Mouse (Mus musculus): ENCODE measurements around the gene Dcaf6. TPM values are rescaled to one million over a fixed set of nuclear protein-coding genes. Genes with fewer than 3 reads are reported as not detected.

Dcaf6 gene
- 14.6 and 20.6 TPM in 2 replicates for polyA plus RNA-seq (2012; rRNA removed)
- 13.5 and 15.2 TPM in 2 replicates for polyA plus RNA-seq (2014; fragmentation: Nextera tagmentation; extraction: Ambion mirVana)

DNA sequence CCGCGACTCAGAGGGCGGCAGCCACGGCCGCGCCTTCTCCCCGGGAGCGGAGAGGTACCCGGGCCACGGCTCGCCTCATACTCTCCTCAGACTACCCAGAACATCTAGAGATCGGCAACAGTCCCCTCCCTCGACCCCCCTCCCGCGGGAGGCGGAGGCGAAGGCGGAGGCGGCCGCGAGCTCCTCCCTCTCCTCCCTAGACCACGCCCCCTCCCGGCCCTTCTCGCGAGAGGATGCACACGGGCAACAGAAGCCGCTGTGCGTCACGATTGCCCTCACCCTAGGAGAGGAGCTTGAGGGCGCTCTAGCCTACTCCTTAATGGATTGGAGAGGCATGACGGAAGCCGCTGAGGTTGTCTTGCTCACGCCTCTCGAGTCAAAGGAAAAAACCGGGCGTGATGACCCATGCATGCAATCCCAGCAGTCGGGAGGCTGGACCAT, at the start of gene Dcaf6, which contains the start of gene Mpc2:
TSS of gene Dcaf6 (minus strand) at position 116 of the 441 bp plus-strand sequence.
TSS of gene Mpc2 (plus strand) at position 278 of the 441 bp plus-strand sequence.
- Histone ChIP-seq H3K9ac (replicated peaks) (peak within 1 kb of the TSS; percentile 99), H3K4me2 (ENCODE audit: low read depth) (peak within 1 kb of the TSS; percentile 88), H3K27ac (peak within 1 kb of the TSS; percentile 97), H3K36me3 (replicated peaks; ENCODE audit: control insufficient read depth, insufficient read depth, low read depth) (no peaks in the 10 kb centered on the region), H3K4me1 (replicated peaks; ENCODE audit: control insufficient read depth in 2 of 2, insufficient read depth in 2 of 2, low read length in 1 of 2) (peaks cover 8 to 9% of the 10 kb centered on the region in 2 experiments; a peak in 3 of 4 replicates), H3K27me3 (ENCODE audit: control insufficient read depth, insufficient read depth, low read length) (no peaks in the 10 kb centered on the region), H3K4me3 (ENCODE audit: insufficient read depth in 1 of 2, low read depth in 2 of 2, low read length in 2 of 2) (peak within 1 kb of the TSS; percentile 95 to 99), H3K9me3 (ENCODE audit: control insufficient read depth, low read length) (no peaks in the 10 kb centered on the region)
- WGBS (ENCODE audit: insufficient replicate concordance): under 1% methylated on average over 37 of the region's 37 CpGs
- TF ChIP-seq CTCF (IDR thresholded peaks at IDR 0.05; ENCODE audit: low read depth): peak; percentile 54
- TF ChIP-seq EP300 (IDR thresholded peaks at IDR 0.05; ENCODE audit: low read depth): peak; percentile 66
- DNase-seq (ENCODE audit: low read depth in 3 of 3, low spot score in 3 of 3) (peak; percentile 94 to 95 (median 95)), ATAC-seq (ENCODE audit: insufficient read depth) (peak; percentile 81)

- Histone ChIP-seq H3K27ac (no peak overlapping the region), H3K4me1 (replicated peaks; ENCODE audit: control insufficient read depth in 2 of 2, insufficient read depth in 2 of 2, low read length in 1 of 2) (peaks cover 0 to 11% of the 10 kb centered on the region in 2 experiments; a peak in 1 of 4 replicates), H3K36me3 (replicated peaks; ENCODE audit: control insufficient read depth, insufficient read depth, low read depth) (no peaks in the 10 kb centered on the region), H3K4me3 (ENCODE audit: insufficient read depth in 1 of 2, low read depth in 2 of 2, low read length in 2 of 2) (no peak overlapping the region), H3K9ac (replicated peaks) (no peak overlapping the region), H3K27me3 (ENCODE audit: control insufficient read depth, insufficient read depth, low read length) (no peaks in the 10 kb centered on the region), H3K9me3 (ENCODE audit: control insufficient read depth, low read length) (no peaks in the 10 kb centered on the region), H3K4me2 (ENCODE audit: low read depth) (no peak overlapping the region)
- no peak for ATAC-seq (ENCODE audit: insufficient read depth)
- TF ChIP-seq EP300 (IDR thresholded peaks at IDR 0.05; ENCODE audit: low read depth): no peak
- TF ChIP-seq CTCF (IDR thresholded peaks at IDR 0.05; ENCODE audit: low read depth): no peak
- no peak for DNase-seq (ENCODE audit: low read depth in 3 of 3, low spot score in 3 of 3)
- WGBS (ENCODE audit: insufficient replicate concordance): 51% methylated on average over 6 of the region's 6 CpGs
Measured at GRCm38 (mm10) chr1:165506303-165506702, 46.0 kb upstream of the Dcaf6 start.

DNA sequence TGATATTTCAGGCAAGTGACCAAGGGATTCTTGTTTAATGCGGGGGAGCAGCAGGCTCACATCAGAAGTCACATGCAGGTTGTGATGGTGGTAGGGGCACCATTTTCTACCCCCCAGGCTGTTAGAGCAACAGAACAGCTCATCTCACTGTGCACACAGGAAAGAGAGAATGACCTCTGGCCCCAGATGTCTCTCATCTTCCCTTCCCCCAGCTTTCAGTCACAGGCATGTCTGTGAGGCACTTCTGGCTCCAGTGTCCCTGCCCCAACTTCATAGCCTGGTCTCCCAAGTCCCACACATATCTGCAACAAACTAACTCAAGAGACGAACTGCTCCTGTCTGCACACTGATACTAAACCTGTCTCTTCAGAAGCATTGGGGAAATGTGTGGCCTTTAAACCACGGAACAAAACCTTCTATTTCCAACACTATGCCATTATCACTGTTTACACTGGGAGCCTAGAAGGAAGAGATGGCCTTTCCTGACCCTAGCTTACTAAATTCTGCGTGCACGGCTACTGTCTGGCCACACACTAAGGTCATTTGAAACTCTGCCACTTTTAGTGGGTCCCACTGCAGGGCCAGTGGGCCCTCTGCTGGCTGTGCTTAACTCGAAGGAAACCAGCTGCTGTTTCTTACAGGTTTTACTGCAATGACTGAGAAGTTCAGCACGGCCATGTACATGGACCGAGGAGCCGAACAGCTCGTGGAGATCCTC, 43.2 kb upstream of the Dcaf6 start:
- no peak for TF ChIP-seq EP300 (IDR thresholded peaks at IDR 0.05; ENCODE audit: low read depth)
- TF ChIP-seq CTCF (IDR thresholded peaks at IDR 0.05; ENCODE audit: low read depth): peak; percentile 72
- no peaks in the 10 kb centered on the region for H3K27me3 ChIP-seq (ENCODE audit: control insufficient read depth, insufficient read depth, low read length)
- H3K27ac ChIP-seq: no peak overlapping the region
- 39% methylated on average over 10 of the region's 10 CpGs for WGBS (ENCODE audit: insufficient replicate concordance)
- H3K9me3 ChIP-seq (ENCODE audit: control insufficient read depth, low read length): no peaks in the 10 kb centered on the region
- H3K4me1 ChIP-seq (replicated peaks; ENCODE audit: control insufficient read depth in 2 of 2, insufficient read depth in 2 of 2, low read length in 1 of 2): peaks cover 0 to 11% of the 10 kb centered on the region in 2 experiments; a peak in 1 of 4 replicates
- no peaks in the 10 kb centered on the region for H3K36me3 ChIP-seq (replicated peaks; ENCODE audit: control insufficient read depth, insufficient read depth, low read depth)
- ATAC-seq (ENCODE audit: insufficient read depth) (peak; percentile 53; the same call in 1 of the 2 replicates), DNase-seq (ENCODE audit: low read depth in 3 of 3, low spot score in 3 of 3) (peak in 2 of 3 experiments; percentile 3 to 18)
- no peak overlapping the region for H3K9ac ChIP-seq (replicated peaks)
- peak overlapping the region; percentile 26; the same call in 1 of the 2 replicates for H3K4me2 ChIP-seq (ENCODE audit: low read depth)
- H3K4me3 ChIP-seq (ENCODE audit: insufficient read depth in 1 of 2, low read depth in 2 of 2, low read length in 2 of 2): no peak overlapping the region

DNA sequence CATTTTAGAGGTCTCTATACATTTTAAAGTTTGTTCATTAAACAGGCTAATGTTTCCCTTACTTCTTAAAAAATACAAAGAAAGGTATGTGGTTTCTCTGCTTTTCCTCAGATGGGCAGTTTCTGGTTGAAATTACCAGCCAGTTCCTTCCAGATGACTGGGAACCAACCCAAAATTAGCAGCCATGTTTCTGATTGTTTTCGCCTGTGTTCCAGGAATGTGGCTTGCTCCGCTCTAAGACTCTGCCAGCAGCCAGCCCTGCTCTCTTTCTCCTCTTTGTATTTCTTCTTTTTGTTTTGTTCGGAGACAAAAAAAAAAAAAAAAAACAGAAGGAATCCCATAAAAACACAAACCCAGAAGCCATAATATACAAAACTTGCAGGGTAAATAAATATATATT, 38.6 kb upstream of the Dcaf6 start:
- H3K27me3 ChIP-seq (ENCODE audit: control insufficient read depth, insufficient read depth, low read length): no peaks in the 10 kb centered on the region
- DNase-seq (ENCODE audit: low read depth in 3 of 3, low spot score in 3 of 3): no peak
- TF ChIP-seq EP300 (IDR thresholded peaks at IDR 0.05; ENCODE audit: low read depth): no peak
- TF ChIP-seq CTCF (IDR thresholded peaks at IDR 0.05; ENCODE audit: low read depth): no peak
- no peak overlapping the region for H3K4me2 ChIP-seq (ENCODE audit: low read depth)
- H3K4me3 ChIP-seq (ENCODE audit: insufficient read depth in 1 of 2, low read depth in 2 of 2, low read length in 2 of 2): no peak overlapping the region
- H3K4me1 ChIP-seq (replicated peaks; ENCODE audit: control insufficient read depth in 2 of 2, insufficient read depth in 2 of 2, low read length in 1 of 2): peaks cover 0 to 10% of the 10 kb centered on the region in 2 experiments; a peak in 1 of 4 replicates
- H3K9me3 ChIP-seq (ENCODE audit: control insufficient read depth, low read length): no peaks in the 10 kb centered on the region
- no peak overlapping the region for H3K9ac ChIP-seq (replicated peaks)
- no peak overlapping the region for H3K27ac ChIP-seq
- WGBS (ENCODE audit: insufficient replicate concordance): 59% methylated on average over 3 of the region's 3 CpGs
- no peaks in the 10 kb centered on the region for H3K36me3 ChIP-seq (replicated peaks; ENCODE audit: control insufficient read depth, insufficient read depth, low read depth)
- no peak for ATAC-seq (ENCODE audit: insufficient read depth)

DNA sequence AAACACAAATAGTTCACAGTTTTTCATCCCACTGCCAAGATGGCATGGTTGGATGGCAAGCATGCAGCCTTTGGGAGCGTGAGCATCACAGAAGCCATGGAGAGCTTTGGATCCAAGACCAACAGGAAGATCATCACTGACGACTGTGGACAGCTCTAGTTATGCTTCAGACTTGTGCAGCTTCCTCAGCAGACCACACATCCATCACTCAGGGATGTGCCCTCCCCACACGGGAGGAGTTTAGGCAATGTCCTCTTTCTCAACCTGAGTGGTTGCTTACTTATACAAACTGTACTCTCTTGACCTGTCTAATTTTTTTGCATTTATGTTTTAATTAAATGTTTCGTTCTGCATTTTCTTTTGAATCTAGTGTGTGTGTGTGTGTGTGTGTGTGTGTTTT, 28.9 kb upstream of the Dcaf6 start:
- Histone ChIP-seq H3K27me3 (ENCODE audit: control insufficient read depth, insufficient read depth, low read length) (no peaks in the 10 kb centered on the region), H3K36me3 (replicated peaks; ENCODE audit: control insufficient read depth, insufficient read depth, low read depth) (no peaks in the 10 kb centered on the region), H3K9ac (replicated peaks) (no peak overlapping the region), H3K4me1 (replicated peaks; ENCODE audit: control insufficient read depth in 2 of 2, insufficient read depth in 2 of 2, low read length in 1 of 2) (peaks cover 0 to 12% of the 10 kb centered on the region in 2 experiments; a peak in 2 of 4 replicates), H3K4me2 (ENCODE audit: low read depth) (no peak overlapping the region), H3K9me3 (ENCODE audit: control insufficient read depth, low read length) (no peaks in the 10 kb centered on the region), H3K27ac (no peak overlapping the region), H3K4me3 (ENCODE audit: insufficient read depth in 1 of 2, low read depth in 2 of 2, low read length in 2 of 2) (no peak overlapping the region)
- DNase-seq (ENCODE audit: low read depth in 3 of 3, low spot score in 3 of 3) (no peak), ATAC-seq (ENCODE audit: insufficient read depth) (no peak)
- no peak for TF ChIP-seq CTCF (IDR thresholded peaks at IDR 0.05; ENCODE audit: low read depth)
- no peak for TF ChIP-seq EP300 (IDR thresholded peaks at IDR 0.05; ENCODE audit: low read depth)
- 42% methylated on average over 4 of the region's 4 CpGs for WGBS (ENCODE audit: insufficient replicate concordance)
